In the genomic region with DNA sequence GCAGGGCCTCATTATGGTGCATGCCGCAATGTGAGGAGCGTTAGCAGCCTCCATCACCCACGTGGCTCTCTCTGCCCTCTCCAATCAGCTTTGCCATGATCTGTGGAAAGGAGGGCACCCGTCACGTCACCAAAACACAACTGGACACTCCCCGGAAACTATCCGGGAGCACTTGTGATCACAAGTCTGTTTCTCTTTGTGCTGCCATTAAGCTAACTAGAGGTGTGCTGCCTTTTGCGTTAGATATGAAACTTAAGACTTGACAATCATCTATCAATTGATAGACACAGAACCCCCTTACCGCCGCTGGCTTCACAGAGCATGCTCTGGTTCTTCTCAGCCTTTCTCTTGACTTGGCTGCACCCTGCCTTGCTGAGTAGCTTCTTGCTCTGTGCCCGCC, we compare ENCODE assay signal across 19 mouse cellular contexts. TPM values are rescaled to one million over a fixed set of nuclear protein-coding genes. Genes with fewer than 3 reads are reported as not detected.
"Had no signal": no experiment of that assay in that cellular context is flagged by ENCODE, and none has a peak within 500 bp of the region (broad histone marks: within the 10 kb centered on the region; RNA-seq: fewer than 3 reads in every experiment).

No protein-coding gene starts in this region.

- H3K4me3 ChIP-seq: intestine, embryonic 15.5 days; layer of hippocampus, adult 2 months; limb, embryonic 10.5 days; limb, embryonic 13.5 days; neural tube, embryonic 12.5 days; neural tube, embryonic 15.5 days had no signal

- DNase-seq: kidney, adult 11 months; kidney, postnatal 14 days; layer of hippocampus, adult 9-11 months; liver, postnatal 0 days; lung, embryonic 14.5 days; midbrain, embryonic 14.5 days; thymus, adult 18-20 months; thymus, postnatal 36 days had no signal

- H3K4me1 ChIP-seq: intestine, embryonic 15.5 days; limb, embryonic 13.5 days; neural tube, embryonic 12.5 days; neural tube, embryonic 15.5 days had no signal

- H3K27ac ChIP-seq: intestine, embryonic 15.5 days; layer of hippocampus, adult 2 months; limb, embryonic 10.5 days; limb, embryonic 13.5 days; liver, embryonic 14.5 days; macrophage; neural tube, embryonic 12.5 days; neural tube, embryonic 15.5 days had no signal

- ATAC-seq: hindbrain, embryonic 16.5 days; intestine, embryonic 15.5 days; liver, postnatal 0 days; lung, postnatal 0 days had no signal

- H3K4me2 ChIP-seq: intestine, embryonic 15.5 days; limb, embryonic 13.5 days; lung, embryonic 14.5 days; neural tube, embryonic 12.5 days; neural tube, embryonic 15.5 days had no signal

- H3K36me3 ChIP-seq: intestine, embryonic 15.5 days; limb, embryonic 10.5 days; limb, embryonic 13.5 days; neural tube, embryonic 12.5 days; neural tube, embryonic 15.5 days had no signal

- H3K9me3 ChIP-seq: intestine, embryonic 15.5 days; limb, embryonic 10.5 days; limb, embryonic 13.5 days; neural tube, embryonic 12.5 days; neural tube, embryonic 15.5 days had no signal

- H3K27me3 ChIP-seq: intestine, embryonic 15.5 days; limb, embryonic 13.5 days; neural tube, embryonic 12.5 days; neural tube, embryonic 15.5 days had no signal

- H3K9ac ChIP-seq: intestine, embryonic 15.5 days; limb, embryonic 13.5 days; liver, embryonic 14.5 days; liver, postnatal 0 days; lung, embryonic 14.5 days; neural tube, embryonic 12.5 days; neural tube, embryonic 15.5 days had no signal

RNA-seq across cellular contexts. Expression of a gene that starts 6.9 kb away (rescaled TPM):
- polyA plus RNA-seq: liver, adult 2 months; macrophage had no signal
